Mouse (Mus musculus): ENCODE data around the gene CK137956. TPM values are rescaled to one million over a fixed set of nuclear protein-coding genes. Genes with fewer than 3 reads are reported as not detected.
A peak's percentile ranks its signal among the peaks of the same experiment; 100 is the strongest.

CK137956 gene
- polyA plus RNA-seq, 1 experiment from 2014 or later, result 1.2 TPM

DNA sequence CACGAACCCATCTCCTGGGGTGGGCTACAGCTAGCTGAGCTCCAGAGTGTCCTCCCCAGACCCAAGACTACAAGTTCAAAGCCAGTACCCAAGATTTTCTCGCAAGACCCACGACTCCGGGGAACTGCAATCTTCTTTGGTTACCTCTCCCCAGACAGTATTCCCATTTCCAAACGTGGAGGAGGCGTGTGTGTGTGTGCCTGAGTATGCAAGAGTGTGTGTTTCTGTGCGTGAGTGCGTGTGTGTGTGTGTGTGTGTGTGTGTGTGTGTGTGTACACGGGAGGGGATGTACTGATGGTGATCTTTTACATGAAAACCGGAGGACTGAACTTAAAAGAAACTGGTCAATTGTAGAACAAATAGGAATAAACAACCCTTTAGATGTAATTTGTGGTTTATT, 16.5 kb upstream of the CK137956 start:
- H3K4me1 ChIP-seq (ENCODE audit: control insufficient read depth, insufficient read depth, low read length), result peaks cover 13% of the 10 kb centered on the region; the same call in 1 of the 2 replicates
- 4% methylated on average over 10 of the region's 10 CpGs for WGBS

DNA sequence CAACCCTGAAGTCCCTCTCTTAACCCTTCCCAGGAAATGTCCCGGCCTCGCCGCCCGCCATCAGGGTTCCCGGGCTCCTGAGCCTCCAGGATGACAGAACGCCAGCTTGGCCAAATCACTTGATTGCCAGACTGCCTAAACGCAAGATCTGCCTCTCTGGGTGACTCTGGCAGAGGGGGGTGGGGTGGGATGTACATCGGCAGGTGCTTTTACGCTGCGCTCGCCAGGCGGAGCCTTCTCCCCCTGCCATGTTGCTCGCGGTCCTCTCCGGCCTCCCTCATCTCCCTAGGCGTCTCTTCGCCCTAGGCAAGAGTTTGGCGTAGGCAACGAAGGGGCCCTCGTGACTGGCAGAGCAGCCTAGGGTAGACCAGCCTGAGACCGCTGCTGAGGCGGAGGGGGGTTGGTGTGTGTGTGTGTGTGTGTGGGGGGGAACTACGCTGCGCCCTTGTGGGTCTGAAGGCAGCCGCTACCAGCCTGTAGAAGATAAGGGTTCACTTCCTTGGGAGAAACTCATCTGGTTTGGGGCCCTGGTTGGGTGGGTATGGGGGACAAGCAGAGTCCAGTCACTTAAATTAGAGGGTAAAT, 15.8 kb upstream of the CK137956 start:
- 1% methylated on average over 25 of the region's 25 CpGs for WGBS
- Histone ChIP-seq H3K36me3 (ENCODE audit: control insufficient read depth, insufficient read depth, low read length) (no peaks in the 10 kb centered on the region), H3K4me1 (ENCODE audit: control insufficient read depth, insufficient read depth, low read length) (peaks cover 13% of the 10 kb centered on the region; the same call in 1 of the 2 replicates), H3K9me3 (ENCODE audit: control insufficient read depth, low read length) (no peaks in the 10 kb centered on the region), H3K4me2 (ENCODE audit: low read depth, low read length) (peak overlapping the region; percentile 61), H3K27ac (ENCODE audit: low read depth, low read length) (peak overlapping the region; percentile 74), H3K9ac (replicated peaks; ENCODE audit: low read depth, low read length) (peak overlapping the region; percentile 78), H3K27me3 (ENCODE audit: control insufficient read depth, insufficient read depth, low read length) (no peaks in the 10 kb centered on the region), H3K4me3 (ENCODE audit: low read depth, low read length) (peak overlapping the region; percentile 75)
- peak; percentile 22; the same call in 1 of the 2 replicates for ATAC-seq (ENCODE audit: low read depth)

More for the DNA sequence above, 16.5 kb upstream of the CK137956 start:
- H3K9me3 ChIP-seq (ENCODE audit: control insufficient read depth, low read length), result no peaks in the 10 kb centered on the region
- H3K36me3 ChIP-seq (ENCODE audit: control insufficient read depth, insufficient read depth, low read length), result no peaks in the 10 kb centered on the region
- peak overlapping the region; percentile 78 for H3K9ac ChIP-seq (replicated peaks; ENCODE audit: low read depth, low read length)
- no peak for ATAC-seq (ENCODE audit: low read depth)
- peak overlapping the region; percentile 61 for H3K4me2 ChIP-seq (ENCODE audit: low read depth, low read length)
- H3K27ac ChIP-seq (ENCODE audit: low read depth, low read length), result peak overlapping the region; percentile 84
- H3K4me3 ChIP-seq (ENCODE audit: low read depth, low read length), result peak overlapping the region; percentile 75
- H3K27me3 ChIP-seq (ENCODE audit: control insufficient read depth, insufficient read depth, low read length), result no peaks in the 10 kb centered on the region

DNA sequence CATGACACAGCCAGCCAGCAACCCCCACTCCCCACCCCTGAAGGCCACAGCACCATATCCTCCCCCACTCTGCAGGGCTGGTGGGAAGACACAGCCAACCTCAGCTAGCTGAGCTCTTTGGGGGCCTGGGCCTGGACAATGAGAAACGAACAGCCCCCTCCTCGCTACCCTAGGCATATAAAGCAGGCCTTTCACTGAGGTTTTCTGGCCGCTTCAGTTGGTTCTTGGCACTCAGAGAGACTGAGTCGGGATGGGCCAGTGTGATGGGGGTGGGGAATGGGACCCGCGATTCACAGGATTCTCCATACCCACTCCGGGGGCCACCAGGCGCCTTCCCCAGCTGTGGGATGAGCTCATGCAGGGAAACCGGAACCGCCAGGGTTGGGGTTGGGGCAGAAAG, 15.1 kb upstream of the CK137956 start:
- whole genome bisulfite sequencing, result 10% methylated on average over 10 of the region's 10 CpGs
- peak overlapping the region; percentile 61 for H3K4me2 ChIP-seq (ENCODE audit: low read depth, low read length)
- peaks cover 13% of the 10 kb centered on the region; the same call in 1 of the 2 replicates for H3K4me1 ChIP-seq (ENCODE audit: control insufficient read depth, insufficient read depth, low read length)
- no peaks in the 10 kb centered on the region for H3K27me3 ChIP-seq (ENCODE audit: control insufficient read depth, insufficient read depth, low read length)
- H3K36me3 ChIP-seq (ENCODE audit: control insufficient read depth, insufficient read depth, low read length), result no peaks in the 10 kb centered on the region
- H3K9ac ChIP-seq (replicated peaks; ENCODE audit: low read depth, low read length), result no peak overlapping the region; the same call in 1 of the 2 replicates
- H3K4me3 ChIP-seq (ENCODE audit: low read depth, low read length), result peak overlapping the region; percentile 75
- no peaks in the 10 kb centered on the region for H3K9me3 ChIP-seq (ENCODE audit: control insufficient read depth, low read length)
- peak overlapping the region; percentile 74 for H3K27ac ChIP-seq (ENCODE audit: low read depth, low read length)
- ATAC-seq (ENCODE audit: low read depth), result peak; percentile 73

DNA sequence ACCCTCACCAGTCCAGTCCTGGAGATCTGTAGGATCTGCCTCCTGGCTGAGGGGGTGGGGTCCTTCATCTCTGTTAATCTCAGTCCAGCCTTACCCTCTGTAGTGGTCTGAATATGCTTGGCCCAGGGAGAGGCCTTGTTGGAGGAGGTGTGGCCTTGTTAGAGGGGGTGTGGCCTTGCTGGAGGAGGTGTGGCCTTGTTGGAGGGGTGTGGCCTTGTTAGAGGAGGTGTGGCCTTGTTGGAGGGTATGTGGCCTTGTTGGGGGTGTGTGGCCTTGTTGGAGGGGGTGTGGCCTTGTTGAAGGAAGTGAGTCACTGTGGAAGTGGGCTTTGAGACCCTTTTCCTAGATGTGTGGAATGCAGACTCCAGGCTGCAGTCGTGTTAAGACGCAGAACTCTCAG, 13.7 kb upstream of the CK137956 start:
- no peaks in the 10 kb centered on the region for H3K36me3 ChIP-seq (ENCODE audit: control insufficient read depth, insufficient read depth, low read length)
- 0 out of 2 replicates have a peak, but pooled peaks cover 5% of the 10 kb centered on the region for H3K4me1 ChIP-seq (ENCODE audit: control insufficient read depth, insufficient read depth, low read length)
- no peaks in the 10 kb centered on the region for H3K27me3 ChIP-seq (ENCODE audit: control insufficient read depth, insufficient read depth, low read length)
- H3K9me3 ChIP-seq (ENCODE audit: control insufficient read depth, low read length), result no peaks in the 10 kb centered on the region
- no peak overlapping the region for H3K4me3 ChIP-seq (ENCODE audit: low read depth, low read length)
- no peak for ATAC-seq (ENCODE audit: low read depth)
- no peak overlapping the region for H3K9ac ChIP-seq (replicated peaks; ENCODE audit: low read depth, low read length)
- no peak overlapping the region for H3K4me2 ChIP-seq (ENCODE audit: low read depth, low read length)
- WGBS, result 88% methylated on average over 2 of the region's 2 CpGs
- H3K27ac ChIP-seq (ENCODE audit: low read depth, low read length), result no peak overlapping the region

DNA sequence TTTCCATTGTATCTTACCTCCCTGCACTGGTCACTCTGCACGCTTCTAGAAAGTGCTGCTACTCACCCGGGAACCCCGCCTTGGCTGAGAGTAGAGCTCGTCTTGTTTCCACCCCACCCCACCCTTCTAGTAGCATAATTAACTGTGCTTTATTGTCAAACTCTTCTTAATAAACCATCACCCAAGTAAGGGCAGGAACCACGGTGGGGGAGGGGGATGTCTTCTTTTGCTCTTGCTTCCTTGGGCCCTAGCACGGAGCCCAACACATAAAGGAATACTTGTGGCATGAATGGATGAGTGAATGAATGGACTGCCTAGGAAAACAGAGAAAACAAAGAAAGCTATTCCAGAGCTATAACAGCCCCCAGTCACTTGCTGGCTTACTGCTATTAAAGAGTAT, 10.4 kb upstream of the CK137956 start:
- H3K9ac ChIP-seq (replicated peaks; ENCODE audit: low read depth, low read length), result no peak overlapping the region
- no peaks in the 10 kb centered on the region for H3K36me3 ChIP-seq (ENCODE audit: control insufficient read depth, insufficient read depth, low read length)
- no peak overlapping the region for H3K27ac ChIP-seq (ENCODE audit: low read depth, low read length)
- no peak overlapping the region for H3K4me2 ChIP-seq (ENCODE audit: low read depth, low read length)
- no peak for ATAC-seq (ENCODE audit: low read depth)
- H3K4me1 ChIP-seq (ENCODE audit: control insufficient read depth, insufficient read depth, low read length), result no peaks in the 10 kb centered on the region
- whole genome bisulfite sequencing, result 20% methylated on average over 6 of the region's 6 CpGs
- H3K4me3 ChIP-seq (ENCODE audit: low read depth, low read length), result no peak overlapping the region
- H3K9me3 ChIP-seq (ENCODE audit: control insufficient read depth, low read length), result no peaks in the 10 kb centered on the region
- no peaks in the 10 kb centered on the region for H3K27me3 ChIP-seq (ENCODE audit: control insufficient read depth, insufficient read depth, low read length)

DNA sequence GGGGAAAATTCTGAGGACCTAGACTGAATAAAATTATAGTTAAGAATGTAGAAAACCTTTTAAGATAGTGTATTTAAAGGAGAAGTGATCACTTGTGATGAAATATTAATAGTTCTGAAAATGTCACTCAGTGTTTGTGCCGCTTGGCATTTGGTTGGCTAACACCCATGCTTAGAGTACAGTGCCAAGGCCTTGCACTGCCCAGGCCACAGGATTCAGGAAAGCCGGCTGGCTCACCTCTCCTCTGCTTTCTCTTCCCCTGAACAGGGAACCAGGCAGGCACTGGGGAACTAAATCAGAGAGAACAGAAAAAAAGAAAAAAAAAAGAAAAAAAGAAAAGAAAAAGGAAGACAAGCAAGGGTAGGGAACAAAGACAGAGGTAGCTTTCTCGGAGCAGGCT, 2.2 kb upstream of the CK137956 start:
- WGBS, result 82% methylated on average over 3 of the region's 3 CpGs
- H3K4me3 ChIP-seq (ENCODE audit: low read depth, low read length), result no peak overlapping the region
- no peaks in the 10 kb centered on the region for H3K36me3 ChIP-seq (ENCODE audit: control insufficient read depth, insufficient read depth, low read length)
- H3K9ac ChIP-seq (replicated peaks; ENCODE audit: low read depth, low read length), result no peak overlapping the region
- H3K27ac ChIP-seq (ENCODE audit: low read depth, low read length), result no peak overlapping the region
- no peak overlapping the region for H3K4me2 ChIP-seq (ENCODE audit: low read depth, low read length)
- no peaks in the 10 kb centered on the region for H3K9me3 ChIP-seq (ENCODE audit: control insufficient read depth, low read length)
- H3K4me1 ChIP-seq (ENCODE audit: control insufficient read depth, insufficient read depth, low read length), result no peaks in the 10 kb centered on the region
- ATAC-seq (ENCODE audit: low read depth), result no peak
- peaks cover 9% of the 10 kb centered on the region; the same call in 1 of the 2 replicates for H3K27me3 ChIP-seq (ENCODE audit: control insufficient read depth, insufficient read depth, low read length)

DNA sequence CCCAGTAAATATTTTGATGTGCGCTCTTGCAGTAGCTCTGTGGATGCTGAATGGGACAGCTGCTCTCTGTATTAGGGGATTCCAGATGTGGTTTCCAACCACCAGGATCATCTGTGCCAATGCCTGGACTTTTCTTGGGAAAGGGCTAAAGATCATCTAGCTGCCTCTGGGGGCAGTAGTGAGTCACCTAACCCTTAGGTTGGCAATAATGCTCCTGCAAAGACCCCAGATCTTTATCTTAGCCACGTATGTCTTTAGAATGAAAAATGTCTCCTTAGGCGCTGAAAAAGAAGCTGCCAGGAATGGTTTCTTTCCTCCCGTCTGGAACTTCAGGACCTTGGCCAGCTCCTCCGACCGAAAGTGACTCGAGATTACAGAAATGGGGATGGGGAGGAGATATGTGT, 731 bp downstream of the CK137956 start:
- Histone ChIP-seq H3K27ac (ENCODE audit: low read depth, low read length) (no peak overlapping the region), H3K36me3 (ENCODE audit: control insufficient read depth, insufficient read depth, low read length) (no peaks in the 10 kb centered on the region), H3K9me3 (ENCODE audit: control insufficient read depth, low read length) (no peaks in the 10 kb centered on the region), H3K27me3 (ENCODE audit: control insufficient read depth, insufficient read depth, low read length) (peaks cover 9% of the 10 kb centered on the region; the same call in 1 of the 2 replicates), H3K9ac (replicated peaks; ENCODE audit: low read depth, low read length) (no peak overlapping the region), H3K4me3 (ENCODE audit: low read depth, low read length) (no peak overlapping the region), H3K4me1 (ENCODE audit: control insufficient read depth, insufficient read depth, low read length) (no peaks in the 10 kb centered on the region), H3K4me2 (ENCODE audit: low read depth, low read length) (no peak overlapping the region)
- 13% methylated on average over 7 of the region's 7 CpGs for WGBS
- ATAC-seq (ENCODE audit: low read depth), result no peak

DNA sequence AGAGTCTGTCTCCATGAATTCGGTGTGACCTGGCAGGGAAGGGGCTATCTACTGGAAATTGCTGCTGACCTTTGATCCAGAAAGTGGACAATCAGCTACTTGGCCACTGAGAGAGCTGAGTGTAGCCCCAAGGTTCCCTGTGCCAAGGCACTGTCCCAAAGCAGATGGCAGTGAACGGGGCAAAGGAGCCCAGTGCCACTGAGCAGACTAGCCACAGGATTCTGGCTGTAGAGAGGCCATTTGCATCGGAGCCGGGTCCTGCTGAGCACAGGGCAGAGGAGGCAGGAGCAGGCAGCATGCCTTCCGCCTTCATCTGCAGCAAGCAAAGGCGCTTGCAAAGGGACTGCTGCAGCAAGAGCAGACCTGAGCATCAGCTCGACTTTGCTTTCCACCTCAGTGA, 1.6 kb downstream of the CK137956 start:
- WGBS, result 18% methylated on average over 7 of the region's 7 CpGs
- Histone ChIP-seq H3K4me2 (ENCODE audit: low read depth, low read length) (no peak overlapping the region), H3K9ac (replicated peaks; ENCODE audit: low read depth, low read length) (no peak overlapping the region), H3K4me3 (ENCODE audit: low read depth, low read length) (no peak overlapping the region), H3K36me3 (ENCODE audit: control insufficient read depth, insufficient read depth, low read length) (no peaks in the 10 kb centered on the region), H3K4me1 (ENCODE audit: control insufficient read depth, insufficient read depth, low read length) (no peaks in the 10 kb centered on the region), H3K27me3 (ENCODE audit: control insufficient read depth, insufficient read depth, low read length) (peaks cover 9% of the 10 kb centered on the region; the same call in 1 of the 2 replicates), H3K9me3 (ENCODE audit: control insufficient read depth, low read length) (no peaks in the 10 kb centered on the region), H3K27ac (ENCODE audit: low read depth, low read length) (no peak overlapping the region)
- ATAC-seq (ENCODE audit: low read depth), result no peak

DNA sequence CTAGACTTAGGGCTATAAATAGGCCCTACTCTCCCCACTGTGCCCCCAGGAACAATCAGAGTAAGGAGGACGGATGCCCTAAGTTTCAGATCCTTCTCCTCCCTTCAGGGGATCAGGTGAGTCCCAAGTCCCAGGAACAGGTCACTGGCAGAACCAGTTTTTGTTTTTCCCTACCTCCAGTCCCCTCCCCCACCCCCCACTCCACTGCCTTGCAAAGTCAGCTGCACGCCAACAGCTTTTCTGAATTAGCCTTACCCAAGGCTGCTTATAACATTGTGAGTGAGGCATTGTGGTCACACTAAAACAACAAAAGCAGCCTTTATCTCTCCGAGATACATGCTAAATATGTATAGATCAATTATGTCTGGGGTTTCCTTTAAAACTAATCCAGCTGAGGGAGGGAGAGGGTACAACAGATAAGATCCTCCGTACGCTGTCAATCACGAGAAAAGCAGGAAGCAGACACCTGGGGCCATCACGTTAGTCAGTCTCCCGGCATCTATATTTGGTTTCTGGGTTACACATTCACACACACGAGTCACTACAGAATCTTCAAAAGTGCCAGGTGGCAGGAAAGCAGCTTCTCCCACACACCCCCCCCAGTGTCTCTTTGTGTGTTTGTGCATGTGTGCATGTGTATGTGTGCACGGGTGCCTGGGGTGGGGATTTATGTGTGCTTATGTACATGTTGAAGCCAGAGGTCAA, 17.6 kb downstream of the CK137956 start:
- 63% methylated on average over 10 of the region's 10 CpGs for WGBS
- Histone ChIP-seq H3K4me1 (ENCODE audit: control insufficient read depth, insufficient read depth, low read length) (no peaks in the 10 kb centered on the region), H3K4me2 (ENCODE audit: low read depth, low read length) (no peak overlapping the region), H3K9me3 (ENCODE audit: control insufficient read depth, low read length) (no peaks in the 10 kb centered on the region), H3K4me3 (ENCODE audit: low read depth, low read length) (no peak overlapping the region), H3K27me3 (ENCODE audit: control insufficient read depth, insufficient read depth, low read length) (no peaks in the 10 kb centered on the region), H3K36me3 (ENCODE audit: control insufficient read depth, insufficient read depth, low read length) (no peaks in the 10 kb centered on the region), H3K27ac (ENCODE audit: low read depth, low read length) (no peak overlapping the region), H3K9ac (replicated peaks; ENCODE audit: low read depth, low read length) (no peak overlapping the region)
- no peak for ATAC-seq (ENCODE audit: low read depth)

All from neural tube, embryonic 14.5 days (tissue).